Mouse (Mus musculus) right cerebral cortex, postnatal 4 days (tissue): ENCODE results near the gene Caskin2.
"Not testable (repeated sequence)": the region's sequence is repeated elsewhere in the genome, so short reads cannot be mapped to it uniquely, and the experiment has no call there.

Experiments
- DNase-seq: peaks from one replicate; pipeline ENCODE4 v3.0.0-alpha.2; 2022

Gene Caskin2

GRCm38 (mm10) chr11:115813507-115814296, at the start of gene Caskin2:
Gene Caskin2, minus strand, starts transcription at chr11:115813639.
- DNase-seq: peak; percentile 92

DNA sequence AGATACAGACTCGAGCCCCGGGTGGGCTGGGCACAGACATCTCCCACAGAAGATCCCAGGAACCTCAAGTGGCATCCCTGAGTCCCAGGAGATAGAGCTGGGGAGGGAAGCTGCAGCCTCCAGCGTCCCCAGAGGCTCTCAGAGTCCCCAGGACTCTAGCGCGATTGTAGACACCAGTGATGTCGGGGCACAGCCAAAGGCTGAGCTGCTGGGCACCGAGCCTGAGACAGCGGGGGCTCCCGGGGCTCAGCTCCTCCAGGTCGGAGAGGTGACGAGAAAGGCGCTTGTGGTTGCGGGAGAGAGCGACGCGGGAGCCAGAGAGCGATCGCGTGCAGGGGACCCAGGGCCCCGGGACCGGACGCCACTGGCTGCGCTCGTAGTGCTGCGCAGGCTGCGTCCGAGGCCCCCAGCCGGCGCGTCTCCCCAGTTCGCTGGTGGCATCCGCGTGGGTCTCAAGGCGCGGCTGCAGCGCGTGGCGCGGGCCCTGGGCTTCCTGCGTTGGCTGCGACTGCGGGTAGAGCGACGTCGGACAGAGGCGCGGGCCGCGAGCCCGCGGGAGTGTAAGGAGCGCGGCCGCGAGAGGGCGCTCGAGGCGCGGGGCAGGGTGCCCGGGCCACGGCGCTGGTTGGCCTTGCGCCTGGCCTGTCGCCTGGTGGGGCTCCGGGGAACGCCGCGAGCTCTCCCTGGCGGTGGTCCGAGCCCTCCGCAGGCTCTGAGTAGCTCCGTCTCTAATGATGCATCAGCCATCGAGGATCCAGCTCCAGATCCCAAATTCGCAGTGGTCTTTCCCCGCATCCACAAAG, 45.9 kb upstream of the Caskin2 start:
- peak; percentile 79 for DNase-seq

- no peak for DNase-seq
These were observed 44.9 kb upstream of the Caskin2 start, which contains the start of gene Myo15b for GRCm38 (mm10) chr11:115858354-115858753. Gene Myo15b, plus strand, starts transcription at chr11:115858406.

DNA sequence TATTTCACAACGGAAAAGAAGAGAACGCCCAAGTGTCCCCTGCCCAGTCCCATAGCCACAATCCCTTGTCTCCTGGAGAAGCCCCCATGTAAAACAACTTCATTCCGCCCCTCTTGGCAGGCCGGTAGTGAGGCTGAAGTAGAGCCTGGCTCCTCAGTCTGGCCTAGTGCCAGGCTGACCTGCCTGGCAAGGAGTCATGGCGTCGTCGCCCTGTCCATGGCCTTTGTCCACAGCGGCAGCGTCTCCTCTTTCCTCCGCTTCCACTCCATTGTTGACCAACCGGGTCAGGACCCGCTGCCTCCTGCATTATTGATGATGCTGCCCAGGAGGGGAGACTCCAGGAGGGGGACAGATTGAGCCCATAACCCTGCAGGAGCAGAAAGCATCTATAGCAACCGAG, 44.5 kb upstream of the Caskin2 start:
- no peak for DNase-seq

DNA sequence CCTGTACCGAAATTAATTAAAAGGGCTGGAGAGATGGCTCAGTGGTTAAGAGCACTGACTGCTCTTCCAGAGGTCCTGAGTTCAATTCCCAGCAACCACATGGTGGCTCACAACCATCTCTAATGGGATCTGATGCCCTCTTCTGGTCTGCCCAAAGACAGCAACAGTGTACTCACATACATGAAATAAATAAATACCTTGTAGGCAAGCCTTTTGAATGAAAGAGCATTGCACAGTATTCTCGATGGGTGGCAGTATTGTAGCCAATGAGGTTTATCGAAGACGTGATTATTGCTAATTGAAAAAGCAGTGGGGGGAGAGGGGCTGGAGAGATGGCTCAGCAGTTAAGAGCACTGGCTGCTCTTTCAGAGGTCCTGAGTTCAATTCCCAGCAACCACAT, 43.7 kb upstream of the Caskin2 start:
- not testable (repeated sequence) for DNase-seq

DNA sequence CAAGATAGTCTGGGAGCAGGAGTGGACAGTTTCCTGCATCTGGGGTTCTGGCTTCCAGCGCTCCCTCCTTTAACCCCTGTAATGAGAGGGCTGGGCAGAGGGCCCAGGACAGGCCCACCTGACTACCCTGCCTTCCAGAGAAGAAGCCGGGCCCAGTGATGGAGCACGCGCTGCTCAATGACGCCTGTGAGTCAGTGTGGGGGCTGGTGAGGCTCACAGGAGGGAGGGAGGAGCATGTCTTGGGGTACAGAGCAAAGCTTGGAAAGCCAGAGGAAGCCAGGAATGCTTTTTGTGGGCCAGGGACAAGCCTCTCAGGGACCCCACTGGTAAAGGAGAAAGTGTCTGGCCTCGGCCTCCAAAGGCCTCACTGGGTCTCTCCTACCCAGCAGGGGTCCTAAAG, 41.2 kb upstream of the Caskin2 start:
- no peak for DNase-seq

- DNase-seq: no peak
These were observed 32.4 kb upstream of the Caskin2 start for GRCm38 (mm10) chr11:115845819-115846218.

GRCm38 (mm10) chr11:115844240-115844639, 30.8 kb upstream of the Caskin2 start:
- no peak for DNase-seq

- DNase-seq: no peak
These were observed 30.4 kb upstream of the Caskin2 start for GRCm38 (mm10) chr11:115843891-115844239.

- no peak for DNase-seq
These were observed 29.9 kb upstream of the Caskin2 start for GRCm38 (mm10) chr11:115843141-115843890.

GRCm38 (mm10) chr11:115841961-115842550, 28.6 kb upstream of the Caskin2 start:
- no peak for DNase-seq

DNA sequence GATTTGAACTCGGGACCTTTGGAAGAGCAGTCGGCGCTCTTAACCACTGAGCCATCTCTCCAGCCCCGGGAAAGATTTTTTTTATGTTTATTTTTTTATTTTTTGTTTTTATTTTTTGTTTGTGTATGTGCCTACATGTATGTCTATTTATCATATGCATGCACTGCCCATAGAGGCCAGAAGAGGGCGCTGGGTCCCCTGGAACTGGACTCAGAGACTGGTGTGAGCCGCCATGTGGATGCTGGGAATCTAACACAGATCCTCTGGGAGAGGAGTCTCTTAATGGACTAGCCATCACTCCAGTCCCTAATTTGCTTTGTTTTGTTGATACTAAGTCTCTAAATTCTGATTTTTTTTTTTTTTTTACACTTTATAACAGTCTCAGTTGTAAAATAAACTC, 27.6 kb upstream of the Caskin2 start:
- no peak for DNase-seq

DNA sequence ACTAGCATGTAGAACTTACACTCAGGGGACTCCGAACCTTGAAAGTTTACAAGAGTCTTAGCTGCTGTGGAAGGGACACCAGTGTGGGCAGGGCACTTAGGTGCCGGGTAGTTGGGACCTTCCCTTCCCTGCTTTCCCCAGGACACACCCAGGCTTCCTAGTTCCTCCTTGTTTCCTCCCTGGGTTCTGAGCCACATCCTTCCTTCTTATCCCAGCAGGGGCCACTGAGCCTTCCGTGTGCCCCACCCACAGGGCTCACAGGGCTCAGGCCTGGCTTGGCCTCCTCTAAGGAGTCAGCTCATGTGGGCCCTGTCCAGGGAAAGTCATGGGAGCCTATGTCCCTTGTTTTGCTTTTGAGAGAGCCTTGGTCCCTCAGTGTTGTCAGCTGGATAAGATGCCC, 26.3 kb upstream of the Caskin2 start:
- DNase-seq: no peak

GRCm38 (mm10) chr11:115838895-115839311, 25.5 kb upstream of the Caskin2 start:
- DNase-seq: no peak

DNA sequence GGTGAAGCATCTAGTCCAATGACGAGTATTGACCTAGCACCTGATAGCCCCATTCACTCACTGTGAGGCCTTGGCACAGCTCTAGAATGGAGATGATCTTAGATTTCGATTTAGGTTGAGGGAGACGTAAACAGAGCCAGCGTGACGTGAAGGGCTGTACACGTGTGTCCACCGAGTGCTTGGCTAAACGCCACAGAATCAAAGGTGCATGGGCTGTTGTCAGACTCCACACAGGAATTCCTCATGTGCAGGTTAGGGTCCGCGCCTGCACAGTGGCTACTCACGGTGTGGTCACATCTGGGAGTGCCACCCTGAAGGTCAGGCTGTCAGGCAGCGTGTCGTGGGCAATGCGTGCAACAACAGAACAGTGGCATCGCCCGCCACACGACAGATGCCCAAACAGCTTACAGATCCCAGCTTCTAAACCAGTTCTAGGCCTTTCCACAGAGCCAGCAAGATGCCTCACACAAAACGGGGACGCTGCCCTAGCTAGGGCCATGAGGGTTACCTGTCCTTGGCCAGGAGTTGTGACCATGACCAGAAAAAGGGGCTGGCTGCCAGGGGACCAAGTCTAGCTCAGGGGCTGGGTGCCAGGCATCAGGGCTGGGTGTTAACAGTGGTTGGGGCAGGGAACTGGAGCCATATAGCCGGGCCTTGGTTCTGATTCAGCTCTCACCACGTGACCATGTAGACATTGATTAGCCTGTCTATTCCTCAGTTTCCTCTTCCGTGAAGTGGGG, 24.3 kb upstream of the Caskin2 start:
- no peak for DNase-seq

DNA sequence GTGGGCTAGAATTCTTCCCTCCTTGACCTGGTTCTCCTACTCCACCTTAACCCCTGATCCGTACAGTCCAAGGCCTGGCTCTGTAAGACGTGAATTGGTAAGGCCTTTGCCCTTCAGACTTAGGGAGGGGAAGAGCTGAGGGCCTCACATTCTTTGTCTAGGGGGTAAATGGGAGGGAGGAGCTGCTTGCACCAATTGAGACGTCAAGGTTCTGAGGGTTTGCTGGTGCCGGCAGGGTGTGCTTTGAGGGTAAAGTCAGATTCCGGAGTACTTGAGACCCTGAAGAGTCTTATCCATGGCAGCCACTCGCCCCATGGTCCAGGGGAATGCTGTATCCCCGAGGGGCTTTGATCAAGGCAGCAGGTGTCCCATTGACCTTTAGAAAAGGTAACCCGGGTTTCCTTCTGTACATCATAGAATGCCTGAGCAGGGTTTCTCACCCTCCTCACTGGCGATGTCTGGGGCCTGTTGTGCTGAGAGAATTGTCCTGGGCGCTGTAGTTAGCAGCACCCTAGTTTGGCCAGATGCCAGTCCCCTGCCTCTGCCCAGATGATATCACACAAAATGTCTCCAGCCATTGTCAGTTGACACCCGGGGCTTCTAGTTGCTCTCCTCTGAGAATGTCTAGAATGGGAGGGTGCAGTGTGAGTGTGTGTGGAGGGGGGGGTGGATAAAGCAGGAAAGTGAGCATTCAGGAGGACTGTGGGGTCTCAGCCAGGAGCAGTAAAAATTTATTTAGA, 23.4 kb upstream of the Caskin2 start:
- DNase-seq: no peak

- DNase-seq: no peak
These were observed 20.6 kb upstream of the Caskin2 start for GRCm38 (mm10) chr11:115834033-115834432.

DNA sequence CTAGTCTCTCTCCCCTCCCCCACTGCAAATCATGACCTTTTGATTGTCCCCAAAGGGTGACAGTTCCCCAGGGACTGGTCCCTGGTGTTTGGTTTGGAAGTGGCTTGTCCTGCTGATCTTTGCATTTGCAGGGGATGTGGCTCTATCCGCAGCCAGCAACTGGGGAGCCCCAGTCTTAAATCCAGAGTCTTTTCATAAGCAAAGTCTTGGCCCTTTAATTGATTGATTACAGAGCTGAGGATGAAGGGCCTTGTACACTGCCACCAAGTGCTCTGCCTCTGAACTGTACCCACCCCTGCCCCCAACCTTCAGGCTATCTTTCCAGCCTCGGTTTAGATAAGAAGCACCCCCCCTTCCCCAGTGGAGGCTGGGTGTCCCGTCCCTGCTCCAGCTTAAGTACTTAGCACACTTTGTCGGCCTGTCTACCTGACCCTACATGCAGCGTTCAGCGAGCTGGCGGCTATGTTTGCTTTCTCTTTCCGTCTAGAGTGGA, 19.6 kb upstream of the Caskin2 start:
- no peak for DNase-seq

GRCm38 (mm10) chr11:115832523-115832922, 19.1 kb upstream of the Caskin2 start:
- no peak for DNase-seq

DNA sequence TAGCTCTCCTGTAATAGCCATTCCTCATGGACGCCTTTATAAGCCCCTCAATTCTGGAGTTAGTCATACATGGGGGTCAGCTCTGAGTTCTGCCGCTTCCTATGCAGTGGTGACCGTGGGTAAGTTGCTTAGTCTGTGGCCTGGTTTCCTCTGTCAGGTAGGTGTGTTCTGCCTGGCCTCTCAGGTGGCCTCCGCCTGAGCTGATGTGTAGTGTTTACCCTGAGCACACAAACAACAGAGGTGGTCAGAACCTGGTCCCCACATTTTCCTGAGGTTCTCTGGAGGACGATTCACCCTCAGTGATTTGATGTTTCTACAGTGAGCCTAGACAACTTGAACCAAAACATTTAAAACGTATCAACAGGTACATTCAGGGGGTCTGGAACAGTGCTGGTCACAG, 18.6 kb upstream of the Caskin2 start:
- no peak for DNase-seq

GRCm38 (mm10) chr11:115831518-115831917, 18.1 kb upstream of the Caskin2 start:
- no peak for DNase-seq
